Mouse (Mus musculus) frontal cortex, adult 2 months (tissue): ENCODE data around the gene Tkfc. TPM values are rescaled to one million over a fixed set of nuclear protein-coding genes. Genes with fewer than 3 reads are reported as not detected.
A peak's percentile ranks its signal among the peaks of the same experiment; 100 is the strongest.
"Not testable (repeated sequence)": the region's sequence is repeated elsewhere in the genome, so short reads cannot be mapped to it uniquely, and the experiment has no call there.

ENCODE experiments used
- DNase-seq, 2 experiments: peaks; one replicate each; pipeline ENCODE4 v3.0.0; 2022; ENCODE audit warnings: low spot score in 1 of 2; ENCODE audit errors: extremely low spot score in 1 of 2
- polyA plus RNA-seq: library from polyadenylated mRNA; depleted of rRNA; stranded (reverse); fragments of >200 nt; gene quantifications from 2 replicates; pipeline ENCODE4 v1.2.3, GENCODE M21; 2012

The Tkfc gene
- polyA plus RNA-seq, 1 experiment: 15.0 TPM

DNA sequence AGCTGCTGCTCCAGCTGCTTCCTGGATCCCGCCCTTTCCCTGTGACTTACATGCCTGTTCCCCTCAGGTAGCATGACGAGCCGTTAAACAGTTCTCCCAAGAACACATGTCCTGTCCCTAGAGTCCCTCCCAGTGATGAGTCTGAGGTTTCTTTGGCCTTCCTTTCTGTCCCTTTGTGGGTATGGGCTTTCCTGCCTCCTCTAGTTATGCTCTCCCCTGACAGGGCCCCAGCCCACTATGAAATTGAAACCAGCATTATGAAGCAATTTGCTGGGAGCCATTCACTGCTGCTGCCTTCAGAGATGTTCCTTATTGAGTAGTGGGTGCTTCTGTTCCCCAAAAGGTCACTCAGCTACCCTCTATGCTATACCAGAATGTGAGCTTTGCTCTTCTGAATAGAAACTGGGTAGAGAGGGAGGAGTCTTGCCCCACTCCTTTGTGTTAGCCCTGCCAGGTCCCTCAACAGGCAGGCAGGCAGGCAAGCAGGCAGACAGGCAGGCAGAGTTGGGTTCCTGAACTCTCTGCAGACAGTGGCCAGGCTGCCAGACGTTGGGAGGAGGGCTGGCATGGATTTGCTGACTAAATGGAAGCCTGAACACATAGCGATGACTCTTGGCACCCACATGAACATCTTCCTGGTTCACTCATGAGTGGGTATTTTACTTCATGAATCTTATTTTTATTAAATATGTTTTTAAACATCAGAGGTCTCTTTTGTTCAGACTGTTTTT is 16.2 kb downstream of the Tkfc start:
- no peak for DNase-seq

DNA sequence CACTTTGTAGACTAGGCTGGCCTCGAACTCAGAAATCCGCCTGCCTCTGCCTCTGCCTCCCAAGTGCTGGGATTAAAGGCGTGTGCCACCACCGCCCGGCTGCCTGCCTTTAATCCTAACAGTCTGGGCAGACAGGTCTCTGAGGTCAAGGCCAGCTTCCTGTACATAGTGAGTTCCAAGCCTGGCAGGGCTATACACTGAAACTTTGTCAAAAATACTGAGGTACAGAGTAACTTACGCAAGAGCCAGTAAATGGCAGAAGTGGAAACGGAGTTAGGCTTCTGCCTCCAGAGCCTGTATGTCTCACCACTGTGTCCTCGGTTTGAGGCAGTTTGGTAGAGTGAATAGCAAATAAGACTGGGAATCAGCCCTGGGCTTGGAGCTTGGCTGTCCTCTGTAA is 18.2 kb downstream of the Tkfc start:
- no peak for DNase-seq

DNA sequence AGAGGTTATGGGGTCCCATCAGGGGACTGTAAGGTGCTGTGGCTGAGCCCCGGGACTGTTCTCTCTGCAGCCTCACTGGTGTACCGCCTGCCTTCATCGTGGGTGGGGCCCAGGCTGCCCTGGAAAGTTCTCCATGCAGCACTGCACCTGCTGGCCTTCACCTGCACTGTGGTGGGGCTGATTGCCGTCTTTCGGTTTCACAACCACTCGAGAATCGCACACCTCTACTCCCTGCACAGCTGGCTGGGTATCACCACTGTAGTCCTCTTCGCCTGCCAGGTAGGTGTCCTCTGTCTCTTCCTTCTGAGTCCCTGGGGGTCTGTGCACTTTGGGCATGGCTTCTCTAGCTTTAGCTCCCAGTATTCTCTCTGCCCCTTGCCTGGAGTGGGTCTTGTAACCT is 20.3 kb downstream of the Tkfc start:
- no peak for DNase-seq

DNA sequence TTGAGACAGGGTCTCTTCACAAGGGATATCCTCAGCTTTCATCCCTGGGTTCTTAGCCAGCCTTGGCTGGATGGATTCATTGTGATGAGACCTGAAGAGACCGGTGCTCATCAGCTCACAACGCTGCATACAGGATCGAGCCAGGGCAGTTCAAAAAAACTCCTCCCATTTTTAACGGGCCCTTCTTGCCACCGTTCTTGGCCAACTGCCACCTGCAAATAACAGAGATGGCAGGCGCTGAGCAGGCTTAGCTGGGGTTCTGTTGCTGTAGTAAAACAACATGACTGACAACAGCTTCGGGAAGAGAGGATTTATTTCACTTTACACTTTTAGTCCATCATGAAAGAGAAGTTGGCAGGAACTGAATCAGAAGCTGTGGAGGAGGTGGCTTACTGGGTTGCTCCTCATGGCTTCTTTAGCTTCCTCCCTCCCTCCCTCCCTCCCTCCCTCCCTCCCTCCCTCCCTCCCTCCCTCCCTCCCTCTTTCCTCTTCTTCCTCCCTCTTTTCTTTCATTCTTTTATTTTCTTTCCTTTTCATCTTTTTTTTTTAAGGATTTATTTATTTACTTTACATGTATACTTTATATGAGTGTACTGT is 21.8 kb downstream of the Tkfc start:
- DNase-seq: peak in 1 of 2 experiments; percentile 10

DNA sequence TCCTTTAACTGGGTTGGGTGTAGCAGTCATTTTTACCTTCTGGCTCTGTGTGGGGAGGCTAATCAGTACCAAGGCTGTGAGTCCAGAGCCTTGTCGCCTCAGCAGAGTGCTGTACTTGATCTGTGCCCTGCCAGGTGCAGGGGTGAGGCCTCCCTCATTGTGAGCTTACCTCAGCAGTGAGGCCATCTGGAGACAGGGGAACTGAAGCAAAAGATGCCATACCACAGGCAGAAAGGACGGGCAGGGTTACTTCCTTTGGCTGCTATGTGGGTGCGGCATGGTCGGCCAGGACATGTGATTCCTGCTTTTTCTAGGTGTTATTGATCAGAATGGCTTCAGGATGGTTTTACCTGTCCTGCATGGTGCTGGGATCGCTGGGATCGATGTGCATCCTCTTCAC is 23.5 kb downstream of the Tkfc start:
- DNase-seq: no peak

DNA sequence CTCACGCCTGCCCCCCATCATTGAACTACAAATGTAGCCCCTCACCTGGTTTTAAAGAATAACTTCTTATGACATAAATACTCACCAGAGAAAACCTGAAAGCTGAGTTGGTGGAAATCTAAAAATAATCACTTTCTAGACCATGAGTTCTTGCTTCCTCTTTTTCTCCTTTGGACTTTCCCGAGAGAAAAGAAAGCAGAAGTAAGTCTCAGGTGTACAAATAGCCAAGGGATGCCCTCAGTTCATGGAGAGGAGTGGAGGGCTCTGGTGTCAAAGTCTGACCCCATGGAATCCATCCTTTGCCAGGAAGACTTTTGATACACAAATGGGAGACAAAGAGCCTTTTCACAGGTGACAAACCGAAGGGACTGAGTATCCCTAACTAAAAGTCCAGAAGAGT is 24.7 kb downstream of the Tkfc start:
- DNase-seq: no peak

DNA sequence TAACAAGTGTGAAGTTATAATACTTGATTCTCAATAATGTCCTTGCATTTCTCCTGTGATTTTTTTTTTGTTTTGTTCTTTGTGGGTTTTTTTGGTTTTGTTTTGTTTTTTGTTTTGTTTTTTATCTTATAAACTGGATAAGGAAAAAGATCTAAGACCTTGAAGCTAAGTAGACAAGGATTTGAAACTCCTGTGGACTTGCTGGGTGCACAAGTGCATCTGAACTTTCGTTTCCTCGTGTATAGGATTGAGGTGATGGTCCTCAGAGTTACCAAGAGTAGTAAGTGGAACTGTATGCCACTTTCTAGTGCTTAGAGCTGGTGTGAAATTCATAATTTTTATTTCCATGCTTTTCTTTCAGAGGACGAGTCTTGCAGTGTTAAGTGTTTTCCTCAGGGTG is 25.4 kb downstream of the Tkfc start:
- DNase-seq: no peak

DNA sequence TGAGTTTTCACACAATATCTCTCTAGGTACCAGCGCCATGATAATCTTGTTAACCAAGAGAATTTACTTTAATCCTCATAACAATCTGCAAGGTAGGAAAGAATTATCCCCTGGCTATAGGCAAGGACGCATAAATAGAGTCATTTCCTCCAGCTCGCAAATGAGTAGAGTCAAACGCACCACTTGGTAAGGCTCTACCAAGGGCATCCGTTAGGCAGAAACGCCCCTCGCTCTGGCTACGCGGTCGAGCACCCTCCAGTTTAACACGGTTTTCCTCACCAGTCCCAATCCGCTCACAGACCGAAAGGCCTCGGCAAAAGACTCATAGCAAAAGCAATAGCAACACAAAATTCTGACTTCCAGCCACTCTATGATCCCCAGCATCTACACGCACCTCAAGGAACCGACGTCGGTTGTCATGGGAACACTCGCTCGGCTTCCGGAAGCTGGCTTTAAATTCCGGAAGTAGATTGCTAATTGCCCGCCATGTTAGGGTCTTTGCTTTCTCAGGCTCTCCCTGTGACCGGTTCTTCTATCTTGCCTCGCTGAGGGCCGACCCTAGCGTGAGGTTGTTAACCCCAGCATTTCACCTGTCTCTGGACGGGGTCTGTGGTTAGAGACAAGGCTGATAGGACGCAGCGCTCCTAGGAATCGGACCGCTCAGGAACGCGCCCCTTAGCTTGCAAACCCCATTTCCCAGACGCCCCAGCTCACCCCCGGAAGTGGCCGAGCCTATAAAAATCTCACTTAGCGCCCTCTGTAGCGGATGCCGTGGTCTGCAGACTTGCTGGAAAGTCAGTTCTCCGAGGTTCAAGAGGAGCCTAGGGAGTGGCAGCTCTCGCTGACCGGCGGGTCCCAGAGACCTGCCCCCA is 28.5 kb downstream of the Tkfc start, which contains the start of the genes Cyb561a3 and Tmem138:
Cyb561a3 (plus strand) TSS at position 483 of the 872 bp plus-strand sequence.
Tmem138 (minus strand) TSS at position 673 of the 872 bp plus-strand sequence.
- peak; percentile 90 to 95 for DNase-seq

DNA sequence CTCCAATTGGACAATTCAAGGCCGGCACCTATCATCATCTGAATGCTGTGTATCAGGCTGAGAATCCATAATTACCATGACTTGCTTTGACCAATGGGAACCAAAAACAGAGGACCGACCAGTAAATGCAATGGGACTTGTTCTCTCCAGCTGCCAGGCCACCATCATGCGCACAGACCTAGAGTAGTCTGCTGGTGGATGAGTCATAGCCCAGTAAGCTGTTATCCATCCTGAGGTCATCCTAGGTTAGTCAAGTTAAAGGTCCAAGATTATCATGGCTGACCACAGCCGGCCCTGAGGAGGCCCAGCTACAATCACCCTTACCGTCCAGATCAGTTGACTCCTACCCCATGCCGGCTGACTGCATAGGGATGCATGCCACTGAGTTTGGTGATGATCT is 35.8 kb downstream of the Tkfc start:
- no peak for DNase-seq

DNA sequence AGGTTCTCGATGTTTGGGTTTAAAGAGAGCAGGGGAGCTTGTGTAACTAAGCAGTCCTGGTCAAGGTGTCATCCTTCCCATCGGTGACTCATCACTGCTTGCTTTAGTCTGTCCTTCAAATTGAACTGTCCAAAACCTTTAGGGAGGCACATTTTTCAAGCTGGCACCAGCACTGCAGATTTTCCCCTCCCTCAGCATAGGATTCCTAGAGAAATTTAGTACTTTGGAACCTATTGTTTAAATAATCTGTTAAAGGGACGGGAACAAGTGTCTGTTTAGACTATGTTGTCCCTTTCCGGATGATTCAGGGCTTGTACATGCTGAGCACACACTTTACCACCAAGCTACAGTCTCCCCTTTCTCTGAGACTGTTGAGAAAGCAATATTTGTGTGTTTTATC is 40.2 kb downstream of the Tkfc start:
- no peak for DNase-seq

DNA sequence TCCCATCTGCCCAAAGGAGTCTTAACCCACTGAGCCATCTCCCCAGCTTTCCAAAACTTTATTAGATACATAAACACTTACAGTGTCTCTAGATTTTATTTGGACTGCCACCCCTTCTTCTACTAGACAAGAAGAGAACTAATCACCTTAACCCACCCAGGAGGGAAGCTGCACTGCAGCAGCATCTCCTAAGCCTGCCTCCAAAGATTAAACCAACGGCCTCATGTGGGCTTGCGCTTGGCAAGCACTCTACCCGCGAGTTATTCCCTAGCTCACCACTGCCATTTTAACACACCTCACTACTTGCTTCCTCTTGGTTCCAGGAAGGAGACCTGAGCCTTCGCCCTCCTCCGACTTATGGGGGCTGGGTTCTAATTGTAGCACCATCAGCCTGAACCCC is 41.2 kb downstream of the Tkfc start:
- DNase-seq: no peak

DNA sequence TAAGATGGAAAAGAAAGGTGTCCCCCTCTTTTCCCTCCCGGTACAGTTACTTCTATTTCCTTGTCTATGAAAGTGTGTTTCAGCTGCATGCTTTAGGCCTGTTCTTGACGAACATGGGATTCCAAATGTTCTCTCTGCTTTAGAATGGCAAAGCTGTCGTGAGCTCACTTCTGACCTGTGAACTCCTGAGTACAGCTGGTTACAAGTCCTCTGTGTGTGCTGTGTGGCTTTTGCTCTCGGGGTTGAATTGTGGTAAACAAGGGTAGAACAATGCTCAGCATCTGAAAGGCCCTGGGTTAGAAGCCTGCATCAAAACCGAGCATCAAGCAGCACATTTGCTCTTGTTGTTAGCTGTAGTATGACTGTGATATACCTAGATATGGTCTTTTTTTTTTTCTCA is 43.1 kb downstream of the Tkfc start:
- DNase-seq: no peak

DNA sequence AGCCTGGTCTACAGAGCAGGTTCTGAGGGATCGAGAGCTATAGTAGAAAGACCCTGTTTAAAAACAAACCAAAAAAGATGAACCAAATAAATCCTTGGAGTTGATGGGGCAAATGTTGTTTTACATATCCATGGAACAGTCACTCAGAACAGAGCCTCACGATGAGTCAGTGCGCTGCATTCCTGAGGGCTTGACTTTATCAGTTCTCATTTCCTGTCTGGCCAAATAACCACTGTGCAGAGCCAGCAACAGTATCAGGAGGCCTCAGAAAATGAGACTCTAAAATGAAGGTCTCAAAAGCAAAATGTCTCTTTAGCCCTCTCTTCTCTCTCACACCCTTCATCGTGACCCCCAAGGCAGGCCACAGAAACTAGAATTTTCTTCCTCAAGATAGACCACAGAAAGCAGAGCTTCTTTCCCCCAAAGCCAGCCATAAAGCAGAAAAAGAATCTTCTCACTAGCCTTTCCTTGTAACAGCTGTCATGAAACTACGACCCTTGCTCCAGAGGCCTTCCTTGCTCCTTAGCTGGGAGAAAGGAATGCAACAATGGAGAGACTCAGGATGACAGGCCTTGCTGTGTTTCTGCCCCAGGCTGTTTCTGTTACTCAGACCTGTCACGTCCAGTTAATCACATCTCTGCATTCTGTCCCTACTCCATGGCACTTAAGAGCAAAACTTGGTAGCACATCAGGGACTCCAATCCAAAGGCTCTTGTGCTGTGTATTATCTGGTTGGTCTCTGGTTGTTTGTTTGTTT is 43.7 kb downstream of the Tkfc start:
- no peak for DNase-seq

DNA sequence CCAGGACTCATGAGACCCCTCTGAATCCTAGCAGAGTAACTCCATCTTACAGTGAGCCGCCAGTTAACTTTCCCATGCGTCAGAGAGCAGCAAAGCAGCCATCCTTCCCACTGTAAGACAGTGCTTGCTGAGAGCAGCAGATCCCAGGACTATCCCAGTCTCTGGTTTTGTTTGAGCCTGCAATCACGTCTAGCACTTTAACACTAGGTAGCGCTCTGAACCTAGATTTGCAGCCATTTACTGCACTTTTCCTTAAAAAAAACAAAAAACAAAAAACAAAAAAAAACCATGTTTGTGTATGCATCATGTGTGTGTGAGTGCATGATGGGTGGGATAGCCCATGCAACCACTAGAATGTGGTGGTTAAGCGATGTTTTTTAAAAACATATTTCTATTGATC is 45.3 kb downstream of the Tkfc start:
- DNase-seq: no peak

DNA sequence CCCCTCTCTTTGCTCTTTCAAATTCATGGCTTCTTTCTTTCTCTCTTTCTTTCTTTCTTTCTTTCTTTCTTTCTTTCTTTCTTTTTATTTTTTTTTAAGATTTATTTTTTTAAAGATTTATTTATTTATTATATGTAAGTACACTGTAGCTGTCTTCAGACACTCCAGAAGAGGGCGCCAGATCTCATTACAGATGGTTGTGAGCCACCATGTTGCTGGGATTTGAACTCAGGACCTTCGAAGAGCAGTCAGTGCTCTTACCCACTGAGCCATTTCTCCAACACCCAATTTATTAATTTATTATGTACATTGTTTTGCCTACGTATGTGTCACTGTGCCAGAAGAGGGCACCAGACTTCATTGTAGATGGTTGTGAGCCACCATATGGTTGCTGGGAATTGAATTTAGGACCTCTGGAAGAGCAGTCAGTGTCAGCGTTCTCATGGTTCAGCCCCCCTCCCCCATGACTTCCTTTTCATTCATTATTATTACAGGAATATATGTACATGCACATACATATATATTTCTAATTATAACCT is 47.5 kb downstream of the Tkfc start:
- DNase-seq: not testable (repeated sequence)

DNA sequence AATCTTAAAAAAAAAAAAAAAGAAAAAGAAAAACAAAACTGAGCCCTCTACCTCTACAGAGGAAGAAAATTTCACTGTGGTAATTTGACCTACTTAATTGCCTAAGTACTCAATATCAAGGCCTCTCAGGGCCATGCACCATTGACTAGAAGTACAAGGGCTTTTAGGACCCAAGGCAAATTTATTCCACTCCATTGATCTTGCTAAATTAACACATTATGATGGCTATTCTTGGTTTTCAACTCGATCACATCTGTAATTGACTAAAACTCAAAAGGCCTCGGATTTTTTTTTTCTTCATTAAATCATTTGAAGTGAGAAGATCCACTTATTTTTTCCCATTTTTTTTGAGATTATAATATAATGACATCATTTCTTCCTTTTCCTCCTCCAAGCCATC is 48.0 kb downstream of the Tkfc start:
- DNase-seq: no peak

DNA sequence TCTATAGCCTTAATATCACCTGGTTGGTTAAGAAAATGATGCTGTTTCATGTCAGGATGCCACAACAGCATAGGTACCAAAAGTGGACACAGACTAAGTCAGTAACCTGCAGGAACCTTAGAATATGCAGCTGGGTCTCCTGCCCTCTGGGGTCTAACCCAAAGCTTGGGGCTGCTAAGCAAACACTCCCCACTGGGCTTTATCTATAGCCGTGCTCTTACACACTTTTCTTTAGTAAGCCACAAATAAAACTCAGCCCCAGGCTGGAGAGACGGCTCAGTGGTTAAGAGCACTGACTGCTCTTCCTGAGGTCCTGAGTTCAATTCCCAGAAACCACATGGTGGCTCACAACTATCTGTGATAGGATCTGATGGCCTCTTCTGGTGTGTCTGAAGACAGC is 48.5 kb downstream of the Tkfc start:
- no peak for DNase-seq

DNA sequence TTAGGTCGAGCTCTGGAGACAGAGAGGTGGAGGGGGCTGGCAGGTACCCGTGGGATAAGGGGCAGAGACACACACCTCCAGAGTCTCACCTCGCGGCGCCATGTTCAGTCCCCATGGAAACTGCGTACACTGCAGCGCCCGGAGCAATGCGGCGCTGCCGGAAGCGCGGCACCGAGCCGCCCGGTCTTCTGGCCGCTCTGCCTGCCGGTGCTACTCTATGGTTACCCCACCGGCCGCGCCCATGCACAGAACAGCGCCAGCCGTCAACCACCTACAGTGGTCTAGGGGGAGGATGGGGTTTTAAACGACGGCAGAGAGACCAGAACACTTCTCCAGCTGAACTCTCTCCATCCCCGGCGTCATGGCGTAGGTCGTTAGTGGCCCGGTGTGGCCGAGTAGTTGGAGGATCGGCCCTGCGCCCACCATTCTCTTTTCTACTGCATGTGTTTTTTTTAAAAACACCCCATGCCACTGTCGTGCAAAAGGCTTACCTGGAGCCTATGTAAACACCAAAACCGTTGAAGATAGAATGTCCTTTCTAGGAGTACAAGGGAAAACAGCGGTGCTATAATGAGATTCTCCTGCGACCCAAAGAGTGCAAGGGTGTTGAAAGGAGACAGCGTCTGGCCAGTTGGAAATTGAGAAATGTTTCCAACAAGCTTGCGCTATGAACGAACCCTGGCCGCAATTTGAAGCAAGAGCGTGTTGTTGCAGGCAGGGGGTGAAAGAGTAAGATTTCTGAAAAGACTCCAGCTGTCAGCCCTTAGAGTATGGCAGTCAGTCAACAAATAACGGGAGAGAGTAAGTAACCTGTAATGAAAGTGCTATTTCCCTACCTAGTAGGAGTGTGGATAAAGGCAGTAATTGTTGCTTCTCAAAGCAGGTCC is 49.6 kb downstream of the Tkfc start, which contains the start of gene Tmem216:
Tmem216 (minus strand) TSS at position 615 of the 887 bp plus-strand sequence.
- DNase-seq: peak; percentile 63 to 87

DNA sequence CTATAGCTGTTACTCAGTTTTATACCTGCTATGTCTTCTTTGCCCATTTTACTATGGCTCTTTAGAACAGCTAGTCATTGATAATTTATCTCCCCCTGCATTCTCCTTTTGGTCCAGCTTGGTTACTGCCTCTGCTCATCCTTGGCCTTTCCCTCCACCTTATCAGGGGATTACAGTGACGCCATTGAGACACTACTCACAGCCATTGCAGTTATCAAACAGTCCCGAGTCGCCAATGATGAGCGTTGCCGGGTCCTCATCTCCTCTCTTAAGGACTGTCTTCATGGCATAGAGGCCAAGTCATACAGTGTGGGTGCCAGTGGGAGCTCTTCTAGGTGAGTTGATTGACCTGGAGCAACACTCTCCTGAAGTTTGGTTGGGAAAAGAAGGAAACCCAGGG is 66.0 kb downstream of the Tkfc start:
- DNase-seq: no peak
